8 mouse cellular contexts compared by ENCODE assay signal in the genomic region with DNA sequence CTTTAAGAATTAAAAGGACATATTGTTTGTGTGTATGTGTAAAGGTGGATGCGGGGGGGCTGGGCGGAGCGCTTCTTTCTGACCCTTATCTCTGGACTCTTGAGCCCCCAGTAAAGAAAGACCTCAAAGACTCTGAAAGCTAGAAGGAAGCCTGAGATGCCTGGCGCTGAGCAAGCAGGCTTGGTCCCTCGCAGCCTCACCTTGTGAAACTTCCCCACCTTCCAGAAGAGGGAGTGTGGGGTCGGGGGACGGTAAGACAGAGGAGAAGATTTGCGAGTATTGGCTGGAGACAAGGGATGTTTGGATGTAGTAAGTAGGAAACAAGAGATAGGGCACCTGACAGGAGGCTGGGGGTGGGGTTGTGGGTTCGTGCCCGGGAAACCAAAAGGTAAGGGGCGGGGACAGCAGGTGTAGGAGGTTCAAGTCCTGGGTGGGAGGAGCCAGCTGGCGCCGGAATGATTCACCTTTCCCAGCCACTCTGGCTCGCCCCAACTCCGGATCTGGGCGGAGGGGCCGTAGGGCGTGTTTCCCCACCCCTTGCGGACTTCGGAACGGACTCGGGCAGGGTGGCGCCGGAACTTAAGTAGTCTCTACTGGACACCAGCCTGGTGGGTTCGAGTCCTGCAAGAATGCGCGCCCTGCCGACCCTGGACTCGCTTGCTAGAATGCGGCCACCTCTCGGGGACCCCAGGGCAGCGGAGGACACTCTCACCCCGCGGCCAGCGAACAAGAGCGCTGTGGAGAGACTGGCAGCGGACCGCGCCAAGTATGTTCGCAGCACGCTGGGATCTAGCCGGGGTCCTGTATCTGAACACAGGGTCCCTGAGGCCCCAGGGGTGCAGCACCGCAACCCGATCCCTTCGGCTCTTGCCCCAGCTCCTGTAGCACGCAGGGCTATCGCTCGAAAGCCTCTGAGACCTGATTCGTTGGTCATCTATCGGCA. TPM values are rescaled to one million over a fixed set of nuclear protein-coding genes. Genes with fewer than 3 reads are reported as not detected.
DNase-seq lines count a peak whose midpoint lies in the region; ATAC-seq lines count a peak whose summit lies in the region.

A gene (plus strand): TSS at position 450 of the 943 bp plus-strand sequence.

- peak within 1 kb of the TSS; percentile 50 for H3K4me3 ChIP-seq in embryonic facial prominence, embryonic 13.5 days
- peak within 1 kb of the TSS; percentile 47 for H3K4me3 ChIP-seq in hindbrain, embryonic 11.5 days (ENCODE audit: low read depth, low read length)
- peak within 1 kb of the TSS; percentile 46 for H3K4me3 ChIP-seq in limb, embryonic 15.5 days
- H3K4me3 ChIP-seq in midbrain, embryonic 15.5 days = peak within 1 kb of the TSS; percentile 48

- peaks cover 17% of the 10 kb centered on the region for H3K4me1 ChIP-seq in embryonic facial prominence, embryonic 13.5 days
- 0 out of 2 replicates have a peak, but pooled peaks cover 2% of the 10 kb centered on the region for H3K4me1 ChIP-seq in hindbrain, embryonic 11.5 days (replicated peaks; ENCODE audit: control insufficient read depth, insufficient read depth, low read length)
- peaks cover 19% of the 10 kb centered on the region for H3K4me1 ChIP-seq in limb, embryonic 15.5 days
- peaks cover 18% of the 10 kb centered on the region for H3K4me1 ChIP-seq in midbrain, embryonic 15.5 days

- H3K36me3 ChIP-seq in embryonic facial prominence, embryonic 13.5 days = no peaks in the 10 kb centered on the region
- no peaks in the 10 kb centered on the region for H3K36me3 ChIP-seq in hindbrain, embryonic 11.5 days (ENCODE audit: control insufficient read depth, insufficient read depth, low read length)
- no peaks in the 10 kb centered on the region for H3K36me3 ChIP-seq in limb, embryonic 15.5 days
- no peaks in the 10 kb centered on the region for H3K36me3 ChIP-seq in midbrain, embryonic 15.5 days (replicated peaks)

- peaks cover 51% of the 10 kb centered on the region for H3K27me3 ChIP-seq in embryonic facial prominence, embryonic 13.5 days
- H3K27me3 ChIP-seq in hindbrain, embryonic 11.5 days (ENCODE audit: control insufficient read depth, insufficient read depth, low read length) = peaks cover 23% of the 10 kb centered on the region
- peaks cover 51% of the 10 kb centered on the region for H3K27me3 ChIP-seq in limb, embryonic 15.5 days
- peaks cover 42% of the 10 kb centered on the region for H3K27me3 ChIP-seq in midbrain, embryonic 15.5 days (replicated peaks)

- peak within 1 kb of the TSS; percentile 94 for H3K4me2 ChIP-seq in embryonic facial prominence, embryonic 13.5 days
- H3K4me2 ChIP-seq in hindbrain, embryonic 11.5 days (replicated peaks; ENCODE audit: low read depth, low read length) = peak within 1 kb of the TSS; percentile 94
- peak within 1 kb of the TSS; percentile 96 for H3K4me2 ChIP-seq in limb, embryonic 15.5 days
- peak within 1 kb of the TSS; percentile 98 for H3K4me2 ChIP-seq in midbrain, embryonic 15.5 days

- H3K27ac ChIP-seq in embryonic facial prominence, embryonic 13.5 days = no peak within 1 kb of the TSS
- no peak within 1 kb of the TSS for H3K27ac ChIP-seq in hindbrain, embryonic 11.5 days (ENCODE audit: low read depth, low read length)
- H3K27ac ChIP-seq in limb, embryonic 15.5 days = no peak within 1 kb of the TSS
- H3K27ac ChIP-seq in midbrain, embryonic 15.5 days = no peak within 1 kb of the TSS

- peak within 1 kb of the TSS; percentile 58 for H3K9ac ChIP-seq in embryonic facial prominence, embryonic 13.5 days
- H3K9ac ChIP-seq in hindbrain, embryonic 11.5 days (ENCODE audit: low read depth, low read length) = peak within 1 kb of the TSS; percentile 33; the same call in 1 of the 2 replicates
- H3K9ac ChIP-seq in limb, embryonic 15.5 days = 0 out of 2 replicates have a peak within 1 kb of the TSS, but pooled peaks have one; percentile 23
- peak within 1 kb of the TSS; percentile 36 for H3K9ac ChIP-seq in midbrain, embryonic 15.5 days

- under 1% methylated on average over 50 of the region's 50 CpGs for WGBS in embryonic facial prominence, embryonic 13.5 days
- WGBS in hindbrain, embryonic 11.5 days = 1% methylated on average over 50 of the region's 50 CpGs
- 2% methylated on average over 50 of the region's 50 CpGs for WGBS in limb, embryonic 15.5 days
- 1% methylated on average over 50 of the region's 50 CpGs for WGBS in midbrain, embryonic 15.5 days

- peak; percentile 5 to 12 for DNase-seq in layer of hippocampus, postnatal 10 days (ENCODE audit: low spot score in 2 of 2)
- no peak for DNase-seq in layer of hippocampus, adult 9-11 months
- peak; percentile 62 for DNase-seq in hindbrain, embryonic 11.5 days (ENCODE audit: low spot score)
- peak; percentile 92 for DNase-seq in urinary bladder, postnatal 14 days (ENCODE audit: low spot score)

- ATAC-seq in embryonic facial prominence, embryonic 13.5 days (ENCODE audit: insufficient number of reproducible peaks, insufficient read depth, low FRiP score, low TSS enrichment, low read depth) = peak; percentile 71
- ATAC-seq in hindbrain, embryonic 11.5 days (ENCODE audit: low FRiP score) = peak; percentile 54
- ATAC-seq in limb, embryonic 15.5 days (ENCODE audit: insufficient number of reproducible peaks, low FRiP score, low TSS enrichment, low read depth) = no peak
- peak; percentile 64 for ATAC-seq in midbrain, embryonic 15.5 days (replicated peaks)
- no peak for ATAC-seq in CD4-positive, CD25-positive, alpha-beta regulatory T cell, adult 4 months

- H3K9me3 ChIP-seq in embryonic facial prominence, embryonic 13.5 days = no peaks in the 10 kb centered on the region
- H3K9me3 ChIP-seq in hindbrain, embryonic 11.5 days (ENCODE audit: control insufficient read depth, low read length) = no peaks in the 10 kb centered on the region
- H3K9me3 ChIP-seq in limb, embryonic 15.5 days = no peaks in the 10 kb centered on the region
- no peaks in the 10 kb centered on the region for H3K9me3 ChIP-seq in midbrain, embryonic 15.5 days

RNA-seq across cellular contexts. Expression of the gene that starts here (rescaled TPM):
- total RNA-seq in layer of hippocampus, postnatal 10 days (2021) = not detected
- polyA plus RNA-seq in embryonic facial prominence, embryonic 13.5 days (2015; fragmentation: Nextera tagmentation; extraction: Ambion mirVana) = 0.34 and 0.76 TPM in 2 replicates
- polyA plus RNA-seq in hindbrain, embryonic 11.5 days (2014; fragmentation: Nextera tagmentation; extraction: Ambion mirVana) = 0.08 and 0.17 TPM in 2 replicates
- polyA plus RNA-seq in limb, embryonic 15.5 days (2015; fragmentation: Nextera tagmentation; extraction: Ambion mirVana) = 0.29 and 0.36 TPM in 2 replicates
- polyA plus RNA-seq in midbrain, embryonic 15.5 days (2015; fragmentation: Nextera tagmentation; extraction: Ambion mirVana) = 0.06 TPM in 2 replicates
- under 1 TPM in 1 of 2 experiments, not detected in 1; 0.11 TPM for polyA plus RNA-seq in CD4-positive, CD25-positive, alpha-beta regulatory T cell, adult 4 months (2017; shearing (Covaris generic))

Comparison
In these comparisons a context has a peak if more than half of its experiments do, and no peak if none do; other contexts are left out.
1. Peak in DNase-seq in layer of hippocampus, postnatal 10 days; RNA of the gene not detected or under 1 TPM.
2. Peak in ATAC-seq, H3K4me3 ChIP-seq, H3K9ac ChIP-seq and H3K4me2 ChIP-seq in embryonic facial prominence, embryonic 13.5 days; RNA of the gene not detected or under 1 TPM.
3. Peak in DNase-seq, ATAC-seq, H3K4me3 ChIP-seq, H3K9ac ChIP-seq and H3K4me2 ChIP-seq in hindbrain, embryonic 11.5 days; RNA of the gene not detected or under 1 TPM.
4. Peak in ATAC-seq, H3K4me3 ChIP-seq, H3K9ac ChIP-seq and H3K4me2 ChIP-seq in midbrain, embryonic 15.5 days; RNA of the gene not detected or under 1 TPM.